Comparison of ENCODE assay signal across 8 mouse cellular contexts in genomic region chr1:192745240-192746101, GRCm38 (mm10). TPM values are rescaled to one million over a fixed set of nuclear protein-coding genes. Genes with fewer than 3 reads are reported as not detected.
DNase-seq lines count a peak whose midpoint lies in the region; ATAC-seq lines count a peak whose summit lies in the region.

No protein-coding gene starts in this region.

- ATAC-seq in kidney, embryonic 15.5 days (replicated peaks; ENCODE audit: low FRiP score) = no peak
- peak; percentile 65 for ATAC-seq in megakaryocyte progenitor cell, adult 5-6 weeks (replicated peaks; ENCODE audit: poor library complexity)

- DNase-seq in cerebellum, postnatal 25 days = peak; percentile 17 to 48
- no peak for DNase-seq in cerebellum, adult 9-11 months
- peak; percentile 48 for DNase-seq in ovary, postnatal 36 days (ENCODE audit: low spot score)
- no peak for DNase-seq in ovary, postnatal 14 days (ENCODE audit: low spot score)
- DNase-seq in cerebellum, postnatal 36 days = peak; percentile 11 to 31
- DNase-seq in thymus, postnatal 0 days (ENCODE audit: low spot score) = peak; percentile 85

- H3K27me3 ChIP-seq in kidney, embryonic 15.5 days = no peaks in the 10 kb centered on the region

- H3K27ac ChIP-seq in kidney, embryonic 15.5 days = peak overlapping the region; percentile 4; the same call in 1 of the 2 replicates

- H3K9me3 ChIP-seq in kidney, embryonic 15.5 days (replicated peaks) = no peaks in the 10 kb centered on the region

- no peaks in the 10 kb centered on the region for H3K4me1 ChIP-seq in kidney, embryonic 15.5 days

- no peaks in the 10 kb centered on the region for H3K36me3 ChIP-seq in kidney, embryonic 15.5 days

- 15% methylated on average over 16 of the region's 16 CpGs for WGBS in kidney, embryonic 15.5 days

- H3K9ac ChIP-seq in kidney, embryonic 15.5 days = no peak overlapping the region

- H3K4me2 ChIP-seq in kidney, embryonic 15.5 days = no peak overlapping the region

- H3K4me3 ChIP-seq in kidney, embryonic 15.5 days (replicated peaks) = no peak overlapping the region

RNA-seq across cellular contexts. Expression of gene Hhat, which starts 25.6 kb away (rescaled TPM):
- 13.7 and 15.4 TPM in 2 replicates for polyA plus RNA-seq in kidney, embryonic 15.5 days (2015; fragmentation: Nextera tagmentation; extraction: Ambion mirVana)
- total RNA-seq in megakaryocyte progenitor cell, adult 5-6 weeks (2015) = 1.5 and 2.0 TPM in 2 replicates
- total RNA-seq in megakaryocyte progenitor cell, adult 5-6 weeks (2017) = 1.7 and 2.6 TPM in 2 replicates
- polyA plus RNA-seq in thymus, postnatal 0 days (2015; fragmentation: Nextera tagmentation; extraction: Ambion mirVana) = 3.6 and 3.7 TPM in 2 replicates

Comparison
In these comparisons a context has a peak if more than half of its experiments do, and no peak if none do; other contexts are left out.
1. DNase-seq: peak in cerebellum, postnatal 25 days (2 of 2), ovary, postnatal 36 days (single experiment), cerebellum, postnatal 36 days (2 of 2) and thymus, postnatal 0 days (single experiment); none in cerebellum, adult 9-11 months (single experiment) and ovary, postnatal 14 days (single experiment).